16 mouse cellular contexts compared by ENCODE assay signal in genomic region chr17:31525114-31525513, GRCm38 (mm10).
"Had no signal": no experiment of that assay in that cellular context is flagged by ENCODE, and none has a peak within 500 bp of the region (broad histone marks: within the 10 kb centered on the region; RNA-seq: fewer than 3 reads in every experiment).

No protein-coding gene starts in this region.

- H3K9ac ChIP-seq: liver, embryonic 14.5 days; lung, embryonic 14.5 days; midbrain, embryonic 13.5 days; midbrain, embryonic 15.5 days; neural tube, embryonic 12.5 days had no signal

- DNase-seq: lung, embryonic 14.5 days; lung, postnatal 14 days; lung, postnatal 36 days; right cerebral cortex, postnatal 14 days; right cerebral cortex, postnatal 4 days; spleen, adult 18-20 months; thymus, adult 18-20 months; thymus, postnatal 14 days; thymus, postnatal 36 days had no signal

- H3K4me3 ChIP-seq: megakaryocyte, embryonic 14.5 days; midbrain, embryonic 13.5 days; midbrain, embryonic 15.5 days; neural tube, embryonic 12.5 days had no signal

- ATAC-seq: midbrain, embryonic 13.5 days; midbrain, embryonic 15.5 days had no signal

- H3K9me3 ChIP-seq: megakaryocyte, embryonic 14.5 days; midbrain, embryonic 13.5 days; midbrain, embryonic 15.5 days; neural tube, embryonic 12.5 days had no signal

- H3K27ac ChIP-seq: liver, embryonic 14.5 days; macrophage; midbrain, embryonic 13.5 days; midbrain, embryonic 15.5 days; neural tube, embryonic 12.5 days had no signal

- H3K27me3 ChIP-seq: megakaryocyte, embryonic 14.5 days; midbrain, embryonic 13.5 days; midbrain, embryonic 15.5 days; neural tube, embryonic 12.5 days had no signal

- H3K4me2 ChIP-seq: lung, embryonic 14.5 days; midbrain, embryonic 11.5 days; midbrain, embryonic 13.5 days; midbrain, embryonic 15.5 days; neural tube, embryonic 12.5 days had no signal
